Mouse (Mus musculus) spleen, postnatal 10 days (tissue): Measurements from ENCODE around the gene Tor1a.
"Not testable (repeated sequence)": the region's sequence is repeated elsewhere in the genome, so short reads cannot be mapped to it uniquely, and the experiment has no call there.

Experiments
- DNase-seq, 2 experiments: peaks; one replicate each; pipeline ENCODE4 v3.0.0; 2021 to 2022; ENCODE audit warnings: low spot score in 2 of 2

Tor1a gene

GRCm38 (mm10) chr2:30954797-30955196 lies 12.9 kb downstream of the Tor1a start:
- DNase-seq, result no peak

GRCm38 (mm10) chr2:30952824-30953490 lies 14.8 kb downstream of the Tor1a start, which contains the start of gene Tor1b:
Gene Tor1b, plus strand, starts transcription at chr2:30952959.
- DNase-seq, result peak; percentile 71 to 84

GRCm38 (mm10) chr2:30952457-30952823 lies 15.3 kb downstream of the Tor1a start:
- DNase-seq, result no peak

- peak; percentile 56 to 75 for DNase-seq
These were observed 25.1 kb downstream of the Tor1a start for GRCm38 (mm10) chr2:30942603-30943011.

GRCm38 (mm10) chr2:30942116-30942515 lies 25.6 kb downstream of the Tor1a start:
- not testable (repeated sequence) for DNase-seq

- DNase-seq, result no peak
These were observed 26.1 kb downstream of the Tor1a start for GRCm38 (mm10) chr2:30941586-30941985.

- no peak for DNase-seq
These were observed 29.1 kb downstream of the Tor1a start for GRCm38 (mm10) chr2:30938574-30938991.

- no peak for DNase-seq
These were observed 30.0 kb downstream of the Tor1a start for GRCm38 (mm10) chr2:30937731-30938130.

- no peak for DNase-seq
These were observed 30.9 kb downstream of the Tor1a start for GRCm38 (mm10) chr2:30936808-30937207.

GRCm38 (mm10) chr2:30933917-30934450 lies 33.7 kb downstream of the Tor1a start:
- peak; percentile 63 to 77 for DNase-seq

- DNase-seq, result no peak
These were observed 34.7 kb downstream of the Tor1a start for GRCm38 (mm10) chr2:30933032-30933431.

GRCm38 (mm10) chr2:30931922-30932321 lies 35.8 kb downstream of the Tor1a start:
- peak in 1 of 2 experiments; percentile 42 for DNase-seq

GRCm38 (mm10) chr2:30930846-30931245 lies 36.9 kb downstream of the Tor1a start:
- DNase-seq, result not testable (repeated sequence)

- peak; percentile 51 to 75 for DNase-seq
These were observed 38.2 kb downstream of the Tor1a start, which contains the start of gene Ptges for GRCm38 (mm10) chr2:30929483-30930045. Gene Ptges, minus strand, starts transcription at chr2:30929863.

GRCm38 (mm10) chr2:30928893-30929482 lies 38.7 kb downstream of the Tor1a start:
- DNase-seq, result peak in 1 of 2 experiments; percentile 53

GRCm38 (mm10) chr2:30927844-30928628 lies 39.7 kb downstream of the Tor1a start:
- DNase-seq, result peak; percentile 81 to 91

GRCm38 (mm10) chr2:30927151-30927781 lies 40.5 kb downstream of the Tor1a start:
- no peak for DNase-seq

GRCm38 (mm10) chr2:30926381-30926780 lies 41.4 kb downstream of the Tor1a start:
- DNase-seq, result no peak

GRCm38 (mm10) chr2:30925181-30925580 lies 42.6 kb downstream of the Tor1a start:
- DNase-seq, result no peak

GRCm38 (mm10) chr2:30923099-30923498 lies 44.6 kb downstream of the Tor1a start:
- no peak for DNase-seq

GRCm38 (mm10) chr2:30920216-30920615 lies 47.5 kb downstream of the Tor1a start:
- DNase-seq, result no peak
